Mouse (Mus musculus): ENCODE measurements around the gene Slc28a3. TPM values are rescaled to one million over a fixed set of nuclear protein-coding genes. Genes with fewer than 3 reads are reported as not detected.

Gene Slc28a3
- polyA plus RNA-seq (2014; fragmentation: Nextera tagmentation; extraction: Ambion mirVana) = 0.08 TPM in 1 of 2 replicates, not detected in the other

DNA sequence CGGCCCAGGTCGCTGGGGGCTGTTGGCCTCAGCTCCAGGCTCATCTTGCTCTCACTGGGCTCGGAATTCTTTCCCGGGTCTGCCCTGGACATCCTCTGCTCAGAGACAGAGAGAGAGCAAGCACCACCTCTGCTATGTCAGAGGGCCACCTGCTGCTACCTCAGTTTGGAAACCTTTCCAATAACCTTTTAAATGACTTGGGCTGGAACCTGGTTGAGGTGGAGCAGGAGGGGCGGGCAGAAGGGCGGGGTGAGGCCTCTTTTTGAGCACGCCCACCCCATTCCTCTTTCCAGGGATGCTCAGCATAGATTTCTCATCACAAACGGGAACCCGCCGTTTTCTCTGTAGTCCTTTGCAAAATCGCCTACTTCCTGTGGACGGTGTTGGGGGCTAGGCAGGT lies at the start of gene Slc28a3:
Gene Slc28a3, minus strand, starts transcription at position 162 of the 400 bp plus-strand sequence.
- Histone ChIP-seq H3K4me1 (replicated peaks; ENCODE audit: control insufficient read depth, insufficient read depth, low read length) (no peaks in the 10 kb centered on the region), H3K4me2 (no peak within 1 kb of the TSS), H3K27me3 (replicated peaks; ENCODE audit: control insufficient read depth, insufficient read depth, low read length) (peaks cover 10% of the 10 kb centered on the region; the same call in 1 of the 2 replicates), H3K27ac (ENCODE audit: low read depth, low read length) (no peak within 1 kb of the TSS), H3K36me3 (ENCODE audit: control insufficient read depth, insufficient read depth, low read length) (no peaks in the 10 kb centered on the region), H3K9ac (ENCODE audit: low read depth, low read length) (no peak within 1 kb of the TSS), H3K9me3 (ENCODE audit: control insufficient read depth, low read length) (no peaks in the 10 kb centered on the region), H3K4me3 (ENCODE audit: low read depth, low read length) (no peak within 1 kb of the TSS)
- WGBS = 16% methylated on average over 12 of the region's 12 CpGs
- ATAC-seq (replicated peaks; ENCODE audit: low FRiP score) = no peak
- no peak for DNase-seq (ENCODE audit: low spot score)

DNA sequence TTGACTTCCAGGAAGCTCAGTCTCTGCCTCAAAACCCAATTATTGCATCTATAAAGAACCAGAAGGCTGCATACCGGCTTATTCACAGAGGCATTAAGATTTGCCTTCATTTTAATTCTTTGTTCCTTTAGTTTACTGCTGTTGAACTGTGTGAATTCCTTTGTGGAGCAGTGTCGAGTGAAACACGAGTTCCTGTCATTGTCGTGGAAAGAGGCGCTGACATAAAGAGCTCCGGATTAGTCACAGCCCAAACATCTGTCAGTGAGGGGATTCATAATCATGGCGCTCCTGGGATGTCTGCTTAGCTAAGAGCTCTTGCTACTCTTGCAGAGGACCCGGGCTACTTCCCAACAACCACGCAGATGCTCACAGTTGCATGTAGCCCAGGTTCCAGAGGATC lies 47.3 kb upstream of the Slc28a3 start:
- Histone ChIP-seq H3K27ac (ENCODE audit: low read depth, low read length) (no peak overlapping the region), H3K4me3 (ENCODE audit: low read depth, low read length) (no peak overlapping the region), H3K4me1 (replicated peaks; ENCODE audit: control insufficient read depth, insufficient read depth, low read length) (no peaks in the 10 kb centered on the region), H3K9ac (ENCODE audit: low read depth, low read length) (no peak overlapping the region), H3K27me3 (replicated peaks; ENCODE audit: control insufficient read depth, insufficient read depth, low read length) (no peaks in the 10 kb centered on the region), H3K4me2 (no peak overlapping the region), H3K9me3 (ENCODE audit: control insufficient read depth, low read length) (no peaks in the 10 kb centered on the region), H3K36me3 (ENCODE audit: control insufficient read depth, insufficient read depth, low read length) (no peaks in the 10 kb centered on the region)
- DNase-seq (ENCODE audit: low spot score) = no peak
- WGBS = 61% methylated on average over 9 of the region's 9 CpGs
- ATAC-seq (replicated peaks; ENCODE audit: low FRiP score) = no peak

DNA sequence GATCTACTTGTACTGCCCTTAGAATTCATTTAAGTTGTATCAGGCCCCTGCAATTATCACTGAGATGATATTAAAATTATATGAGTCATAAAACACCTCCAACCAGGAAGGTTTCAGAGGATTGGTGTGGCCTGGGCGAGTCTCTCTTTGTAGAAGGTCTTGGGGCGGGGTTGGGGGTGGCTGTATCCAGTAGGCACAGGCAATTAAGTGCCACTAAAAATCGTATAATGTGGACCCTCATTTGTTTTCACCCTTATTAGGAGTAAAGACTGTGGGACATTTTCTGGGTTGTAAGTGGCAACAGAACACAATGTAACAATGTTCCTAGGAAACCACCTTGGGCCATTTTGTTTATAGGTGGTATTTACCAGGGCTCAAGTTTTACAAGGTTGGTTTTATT lies 46.2 kb upstream of the Slc28a3 start:
- no peaks in the 10 kb centered on the region for H3K4me1 ChIP-seq (replicated peaks; ENCODE audit: control insufficient read depth, insufficient read depth, low read length)
- ATAC-seq (replicated peaks; ENCODE audit: low FRiP score) (no peak), DNase-seq (ENCODE audit: low spot score) (no peak)
- no peak overlapping the region for H3K4me2 ChIP-seq
- 79% methylated on average over 3 of the region's 3 CpGs for whole genome bisulfite sequencing
- no peak overlapping the region for H3K9ac ChIP-seq (ENCODE audit: low read depth, low read length)
- no peaks in the 10 kb centered on the region for H3K36me3 ChIP-seq (ENCODE audit: control insufficient read depth, insufficient read depth, low read length)
- H3K9me3 ChIP-seq (ENCODE audit: control insufficient read depth, low read length) = no peaks in the 10 kb centered on the region
- H3K4me3 ChIP-seq (ENCODE audit: low read depth, low read length) = no peak overlapping the region
- no peak overlapping the region for H3K27ac ChIP-seq (ENCODE audit: low read depth, low read length)
- no peaks in the 10 kb centered on the region for H3K27me3 ChIP-seq (replicated peaks; ENCODE audit: control insufficient read depth, insufficient read depth, low read length)

DNA sequence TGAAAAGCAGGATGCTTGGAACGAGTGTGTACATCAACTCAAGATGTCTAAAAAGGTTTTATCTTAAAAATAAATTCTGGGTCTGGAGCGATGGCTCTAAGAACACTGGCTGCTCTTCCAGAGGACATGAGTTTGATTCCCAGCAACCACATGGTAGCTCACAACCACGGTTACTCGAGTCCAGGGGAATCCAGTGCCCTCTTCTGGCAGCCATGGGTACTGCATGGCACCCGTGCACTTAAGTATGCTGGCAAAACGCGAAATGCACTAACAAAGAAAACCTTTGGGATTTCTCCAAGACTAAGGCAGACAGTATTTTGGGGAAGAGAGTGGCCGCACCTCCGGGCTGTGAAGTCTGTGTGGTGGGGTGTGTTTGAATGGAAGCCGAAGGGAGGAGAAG lies 44.9 kb upstream of the Slc28a3 start:
- ATAC-seq (replicated peaks; ENCODE audit: low FRiP score) = no peak
- Histone ChIP-seq H3K4me1 (replicated peaks; ENCODE audit: control insufficient read depth, insufficient read depth, low read length) (no peaks in the 10 kb centered on the region), H3K9ac (ENCODE audit: low read depth, low read length) (no peak overlapping the region), H3K27me3 (replicated peaks; ENCODE audit: control insufficient read depth, insufficient read depth, low read length) (no peaks in the 10 kb centered on the region), H3K36me3 (ENCODE audit: control insufficient read depth, insufficient read depth, low read length) (no peaks in the 10 kb centered on the region), H3K4me3 (ENCODE audit: low read depth, low read length) (no peak overlapping the region), H3K4me2 (no peak overlapping the region), H3K27ac (ENCODE audit: low read depth, low read length) (no peak overlapping the region), H3K9me3 (ENCODE audit: control insufficient read depth, low read length) (no peaks in the 10 kb centered on the region)
- WGBS = 69% methylated on average over 10 of the region's 10 CpGs
- no peak for DNase-seq (ENCODE audit: low spot score)

DNA sequence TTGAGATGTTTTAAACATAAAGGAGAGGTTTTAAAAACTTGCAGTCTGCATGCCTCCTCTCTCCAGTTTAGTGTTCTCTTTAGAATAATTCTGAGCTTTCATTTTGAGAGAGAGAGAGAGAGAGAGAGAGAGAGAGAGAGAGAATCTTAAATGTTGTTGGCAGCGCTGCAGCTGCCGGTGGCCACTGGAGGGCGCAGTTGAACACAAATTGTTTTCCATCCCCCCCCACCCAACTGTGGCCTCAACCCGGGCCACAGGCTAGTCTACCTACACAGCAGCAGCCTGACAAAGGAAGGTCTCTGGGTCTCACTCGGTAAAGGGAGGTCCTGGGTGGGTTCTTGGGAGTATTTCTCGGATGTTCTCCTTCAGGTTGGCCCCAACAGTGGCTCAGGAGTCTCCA lies 29.7 kb upstream of the Slc28a3 start:
- H3K9me3 ChIP-seq (ENCODE audit: control insufficient read depth, low read length) = no peaks in the 10 kb centered on the region
- H3K27ac ChIP-seq (ENCODE audit: low read depth, low read length) = no peak overlapping the region
- H3K4me2 ChIP-seq = no peak overlapping the region
- H3K36me3 ChIP-seq (ENCODE audit: control insufficient read depth, insufficient read depth, low read length) = no peaks in the 10 kb centered on the region
- DNase-seq (ENCODE audit: low spot score) = peak; percentile 46
- no peak for ATAC-seq (replicated peaks; ENCODE audit: low FRiP score)
- 13% methylated on average over 6 of the region's 6 CpGs for WGBS
- H3K27me3 ChIP-seq (replicated peaks; ENCODE audit: control insufficient read depth, insufficient read depth, low read length) = no peaks in the 10 kb centered on the region
- H3K4me3 ChIP-seq (ENCODE audit: low read depth, low read length) = no peak overlapping the region
- no peaks in the 10 kb centered on the region for H3K4me1 ChIP-seq (replicated peaks; ENCODE audit: control insufficient read depth, insufficient read depth, low read length)
- H3K9ac ChIP-seq (ENCODE audit: low read depth, low read length) = no peak overlapping the region

DNA sequence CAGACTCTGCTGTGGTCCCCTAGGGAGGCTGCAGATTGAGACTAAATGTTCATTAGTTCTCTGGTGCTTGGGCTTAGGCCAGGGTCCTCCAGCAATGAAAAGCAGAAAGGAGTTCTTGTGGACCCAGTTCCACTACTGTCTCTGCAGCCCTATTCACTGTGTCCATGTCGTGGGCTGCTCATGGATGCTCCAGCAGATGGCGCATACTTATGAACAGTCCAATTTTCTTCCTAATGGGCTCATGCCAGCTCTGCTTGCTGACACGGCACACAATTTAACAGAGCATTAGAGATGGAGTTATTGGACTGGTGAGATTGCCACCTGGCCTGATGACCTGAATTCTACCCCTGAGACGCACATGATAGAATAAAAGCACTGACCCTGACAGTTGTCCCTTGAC lies 28.3 kb upstream of the Slc28a3 start:
- no peak for ATAC-seq (replicated peaks; ENCODE audit: low FRiP score)
- Histone ChIP-seq H3K4me3 (ENCODE audit: low read depth, low read length) (no peak overlapping the region), H3K4me1 (replicated peaks; ENCODE audit: control insufficient read depth, insufficient read depth, low read length) (no peaks in the 10 kb centered on the region), H3K4me2 (no peak overlapping the region), H3K36me3 (ENCODE audit: control insufficient read depth, insufficient read depth, low read length) (no peaks in the 10 kb centered on the region), H3K9me3 (ENCODE audit: control insufficient read depth, low read length) (no peaks in the 10 kb centered on the region), H3K9ac (ENCODE audit: low read depth, low read length) (no peak overlapping the region), H3K27me3 (replicated peaks; ENCODE audit: control insufficient read depth, insufficient read depth, low read length) (no peaks in the 10 kb centered on the region), H3K27ac (ENCODE audit: low read depth, low read length) (no peak overlapping the region)
- 62% methylated on average over 4 of the region's 4 CpGs for WGBS
- no peak for DNase-seq (ENCODE audit: low spot score)

DNA sequence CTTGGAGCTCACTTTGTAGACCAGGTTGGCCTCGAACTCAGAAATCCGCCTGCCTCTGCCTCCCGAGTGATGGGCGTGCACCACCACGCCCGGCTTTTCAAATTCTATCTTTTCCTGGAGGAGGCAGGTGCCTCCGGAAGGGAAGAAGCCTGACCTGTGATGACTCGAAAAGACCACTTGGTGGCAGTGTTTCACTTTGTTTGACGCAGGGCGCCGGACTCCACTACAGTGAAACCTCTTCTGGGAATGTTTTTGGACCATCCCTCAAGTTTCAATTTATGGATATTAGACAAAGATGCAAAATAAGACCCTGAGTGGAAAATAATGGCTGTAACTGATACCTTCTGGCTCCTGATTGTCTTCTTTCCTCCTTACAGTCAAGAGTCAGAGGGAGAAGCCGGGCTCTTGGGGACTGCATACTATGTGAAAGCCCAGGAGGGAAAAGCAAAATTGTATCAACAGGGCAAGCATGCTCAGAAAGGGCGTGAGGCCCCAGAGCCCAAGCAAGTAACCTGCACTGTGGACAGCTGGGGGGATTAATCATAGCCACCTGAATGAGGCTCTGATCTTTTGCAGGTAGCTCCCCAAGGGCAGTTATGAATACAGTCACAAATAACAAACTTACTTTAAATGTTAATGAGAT lies 26.8 kb upstream of the Slc28a3 start:
- H3K4me2 ChIP-seq = no peak overlapping the region
- H3K4me1 ChIP-seq (replicated peaks; ENCODE audit: control insufficient read depth, insufficient read depth, low read length) = no peaks in the 10 kb centered on the region
- no peak overlapping the region for H3K4me3 ChIP-seq (ENCODE audit: low read depth, low read length)
- no peak overlapping the region for H3K27ac ChIP-seq (ENCODE audit: low read depth, low read length)
- no peaks in the 10 kb centered on the region for H3K36me3 ChIP-seq (ENCODE audit: control insufficient read depth, insufficient read depth, low read length)
- no peak overlapping the region for H3K9ac ChIP-seq (ENCODE audit: low read depth, low read length)
- 18% methylated on average over 13 of the region's 13 CpGs for whole genome bisulfite sequencing
- H3K9me3 ChIP-seq (ENCODE audit: control insufficient read depth, low read length) = no peaks in the 10 kb centered on the region
- no peaks in the 10 kb centered on the region for H3K27me3 ChIP-seq (replicated peaks; ENCODE audit: control insufficient read depth, insufficient read depth, low read length)
- no peak for ATAC-seq (replicated peaks; ENCODE audit: low FRiP score)
- no peak for DNase-seq (ENCODE audit: low spot score)

DNA sequence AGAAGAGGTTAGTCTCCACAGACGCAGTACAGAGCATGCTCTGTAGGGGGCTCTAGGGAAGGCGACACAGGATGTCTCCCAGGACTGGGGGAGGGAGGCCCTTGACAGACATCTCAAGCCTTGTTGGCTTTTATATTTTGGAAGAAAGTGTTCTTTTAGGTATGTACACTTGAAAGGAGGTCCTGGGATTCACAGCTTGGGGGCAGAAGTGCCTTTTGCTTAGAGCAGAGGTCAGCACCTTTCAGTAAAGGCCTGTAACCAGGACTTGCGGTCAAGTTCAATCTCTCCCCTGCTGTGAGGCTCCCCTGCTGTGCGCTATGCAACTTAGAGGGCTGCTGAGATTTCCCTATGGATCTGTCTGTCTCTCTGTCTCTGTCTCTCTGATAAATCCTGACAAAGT lies 23.2 kb upstream of the Slc28a3 start:
- H3K9ac ChIP-seq (ENCODE audit: low read depth, low read length) = no peak overlapping the region
- H3K9me3 ChIP-seq (ENCODE audit: control insufficient read depth, low read length) = no peaks in the 10 kb centered on the region
- H3K4me1 ChIP-seq (replicated peaks; ENCODE audit: control insufficient read depth, insufficient read depth, low read length) = no peaks in the 10 kb centered on the region
- no peaks in the 10 kb centered on the region for H3K36me3 ChIP-seq (ENCODE audit: control insufficient read depth, insufficient read depth, low read length)
- no peak overlapping the region for H3K4me3 ChIP-seq (ENCODE audit: low read depth, low read length)
- H3K4me2 ChIP-seq = no peak overlapping the region
- no peaks in the 10 kb centered on the region for H3K27me3 ChIP-seq (replicated peaks; ENCODE audit: control insufficient read depth, insufficient read depth, low read length)
- 28% methylated on average over 4 of the region's 4 CpGs for WGBS
- DNase-seq (ENCODE audit: low spot score) (no peak), ATAC-seq (replicated peaks; ENCODE audit: low FRiP score) (no peak)
- no peak overlapping the region for H3K27ac ChIP-seq (ENCODE audit: low read depth, low read length)

DNA sequence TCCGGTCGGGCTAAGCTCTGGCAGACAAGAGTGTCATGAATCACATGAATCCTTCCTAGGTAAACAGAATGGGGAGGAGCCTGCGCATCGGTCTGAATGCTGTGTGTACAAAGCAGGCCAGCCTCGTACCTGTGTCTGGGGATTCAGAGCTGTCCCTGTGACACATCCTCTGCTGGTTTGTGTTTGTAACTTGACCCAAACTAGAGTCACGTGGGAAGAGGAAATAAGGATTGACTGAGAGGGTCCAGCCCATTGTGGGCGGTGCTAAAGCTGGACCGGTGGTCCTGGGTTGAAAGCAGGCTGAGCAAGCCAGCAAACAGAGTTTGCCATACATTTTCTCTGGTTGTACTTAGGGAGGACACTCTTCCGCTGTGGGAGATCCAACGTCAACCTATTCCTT lies 20.1 kb upstream of the Slc28a3 start:
- H3K36me3 ChIP-seq (ENCODE audit: control insufficient read depth, insufficient read depth, low read length) = no peaks in the 10 kb centered on the region
- H3K27ac ChIP-seq (ENCODE audit: low read depth, low read length) = no peak overlapping the region
- no peak for DNase-seq (ENCODE audit: low spot score)
- no peaks in the 10 kb centered on the region for H3K4me1 ChIP-seq (replicated peaks; ENCODE audit: control insufficient read depth, insufficient read depth, low read length)
- 41% methylated on average over 10 of the region's 10 CpGs for WGBS
- ATAC-seq (replicated peaks; ENCODE audit: low FRiP score) = no peak
- H3K9me3 ChIP-seq (ENCODE audit: control insufficient read depth, low read length) = no peaks in the 10 kb centered on the region
- H3K9ac ChIP-seq (ENCODE audit: low read depth, low read length) = no peak overlapping the region
- H3K4me2 ChIP-seq = no peak overlapping the region
- no peak overlapping the region for H3K4me3 ChIP-seq (ENCODE audit: low read depth, low read length)
- no peaks in the 10 kb centered on the region for H3K27me3 ChIP-seq (replicated peaks; ENCODE audit: control insufficient read depth, insufficient read depth, low read length)
